Mouse (Mus musculus): ENCODE results near the gene Maco1. TPM values are rescaled to one million over a fixed set of nuclear protein-coding genes. Genes with fewer than 3 reads are reported as not detected.
"Not testable (repeated sequence)": the region's sequence is repeated elsewhere in the genome, so short reads cannot be mapped to it uniquely, and the experiment has no call there.

Maco1 gene
- total RNA-seq, 2 experiments from 2014 or later: 24.9 to 25.9 TPM

DNA sequence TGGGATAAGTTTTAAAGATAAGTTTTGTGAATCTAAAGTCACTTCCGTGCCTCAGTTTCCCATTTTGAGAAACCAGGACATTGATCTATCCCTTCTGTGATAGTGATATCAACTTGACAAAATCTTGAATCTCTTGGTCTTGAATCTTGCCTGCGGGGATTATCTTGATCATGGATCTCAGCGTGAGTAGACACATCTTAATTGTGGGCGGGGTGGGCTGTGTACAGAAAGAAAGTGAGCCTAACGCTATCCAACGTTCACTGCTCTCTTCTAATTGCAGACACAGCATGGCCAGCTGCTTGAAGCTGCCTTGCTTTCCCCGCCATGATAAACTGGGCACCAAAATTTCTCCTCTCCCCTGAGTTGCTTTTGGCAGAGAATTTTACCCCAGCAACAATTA is 9.9 kb upstream of the Maco1 start:
- DNase-seq: no peak
- intact Hi-C loops (cut with DNase I): no loop called here

DNA sequence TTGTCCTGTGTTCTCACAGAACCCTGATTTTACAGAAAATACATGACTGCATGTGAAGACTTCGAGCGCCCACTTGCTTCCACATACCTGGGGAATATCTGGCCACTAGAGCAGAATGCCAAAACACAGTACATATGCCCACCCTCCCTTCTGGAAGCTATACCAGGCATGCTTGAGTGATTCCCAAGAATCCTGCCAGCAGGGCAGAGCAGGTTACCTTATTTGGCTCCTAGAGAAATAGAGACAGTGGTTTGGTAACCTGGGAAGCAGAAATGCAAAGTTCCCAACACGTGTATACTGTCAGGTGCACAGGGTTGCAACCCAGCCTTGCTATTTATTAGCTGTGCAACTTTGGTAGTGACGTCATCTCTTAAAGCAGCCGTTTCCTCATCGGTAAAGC is 8.7 kb upstream of the Maco1 start:
- intact Hi-C loops (cut with DNase I): no loop called here
- no peak for DNase-seq

DNA sequence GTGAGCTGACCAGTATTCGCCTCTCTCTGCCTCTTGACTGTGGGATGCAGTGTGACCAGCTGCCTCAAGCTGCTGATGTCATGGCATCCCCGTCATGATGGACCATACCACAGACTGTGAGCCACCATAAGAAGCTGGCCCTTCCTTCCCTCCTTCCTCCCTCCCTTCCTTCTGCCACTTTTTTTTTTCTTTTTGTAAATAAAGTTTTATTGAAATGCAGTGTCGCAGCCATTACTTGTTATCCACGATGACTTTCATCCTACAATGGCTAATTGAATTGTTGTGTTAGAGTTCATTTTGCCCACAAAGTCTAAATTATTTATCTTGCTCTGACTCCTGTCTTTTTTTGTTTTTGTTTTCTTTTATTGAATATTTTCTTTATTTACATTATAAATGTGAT is 5.3 kb upstream of the Maco1 start:
- intact Hi-C loops (cut with DNase I): no loop called here
- no peak for DNase-seq

DNA sequence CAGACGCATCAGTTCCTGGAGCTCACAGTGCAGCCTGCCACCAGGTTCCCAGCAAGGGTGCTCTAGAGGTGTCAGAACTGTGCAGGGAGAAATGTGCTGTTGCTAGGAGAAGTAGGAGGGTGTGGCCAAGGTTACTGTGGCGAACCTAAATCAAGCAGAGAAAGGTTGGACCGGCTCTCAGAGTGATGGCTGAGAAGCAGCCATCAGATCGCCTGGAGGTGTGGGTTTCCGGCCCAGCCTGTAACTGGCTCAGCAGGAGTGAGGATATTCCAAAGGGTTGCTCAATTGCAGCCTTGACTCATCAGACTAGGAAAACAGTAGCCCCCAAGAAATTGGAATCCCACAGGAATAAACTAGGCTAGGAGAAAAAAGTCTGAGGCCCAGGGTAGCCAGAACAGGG is 3.4 kb upstream of the Maco1 start:
- no peak for DNase-seq
- intact Hi-C loops (cut with DNase I): no loop called here

DNA sequence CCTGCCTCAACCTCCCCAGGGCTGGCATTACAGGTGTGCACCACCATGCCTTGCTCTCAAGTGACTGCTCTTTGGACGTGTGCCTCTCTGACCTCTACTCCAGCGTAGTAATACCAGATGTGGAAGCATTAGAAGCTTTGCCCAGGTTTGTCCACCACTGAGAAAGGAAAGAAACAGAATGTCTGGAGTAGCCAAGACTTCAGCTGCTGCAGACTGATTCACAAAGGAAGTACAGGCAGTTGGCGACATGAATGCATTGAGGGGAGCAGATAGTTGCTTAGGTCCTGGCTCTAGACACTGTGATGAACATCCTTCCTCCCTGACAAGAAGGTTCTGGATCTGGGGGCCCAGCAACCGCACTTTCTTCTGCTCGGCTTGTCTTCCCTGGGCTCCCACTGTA is 2.9 kb upstream of the Maco1 start:
- no peak for DNase-seq
- intact Hi-C loops (cut with DNase I): no loop called here

DNA sequence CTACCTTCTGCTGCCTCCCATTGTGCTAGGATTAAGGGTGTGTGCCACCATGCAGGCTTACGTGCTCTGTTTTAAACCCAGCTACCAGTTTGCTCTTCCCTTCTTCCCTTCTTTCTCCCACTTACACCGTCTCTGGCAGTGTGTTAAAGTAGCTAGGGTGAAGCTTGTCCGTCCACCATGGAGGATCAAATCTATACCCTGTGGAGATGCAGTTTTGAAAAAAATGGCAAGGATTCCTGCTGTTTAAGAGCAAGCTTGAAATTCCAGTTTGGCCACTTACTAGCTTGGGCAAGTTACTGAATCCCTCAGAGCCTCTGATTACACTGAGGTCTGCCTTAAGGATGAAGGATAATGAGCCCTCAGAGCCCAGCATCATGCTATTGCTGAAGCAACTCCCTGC is 2.2 kb upstream of the Maco1 start:
- no peak for DNase-seq
- intact Hi-C loops (cut with DNase I): no loop called here

DNA sequence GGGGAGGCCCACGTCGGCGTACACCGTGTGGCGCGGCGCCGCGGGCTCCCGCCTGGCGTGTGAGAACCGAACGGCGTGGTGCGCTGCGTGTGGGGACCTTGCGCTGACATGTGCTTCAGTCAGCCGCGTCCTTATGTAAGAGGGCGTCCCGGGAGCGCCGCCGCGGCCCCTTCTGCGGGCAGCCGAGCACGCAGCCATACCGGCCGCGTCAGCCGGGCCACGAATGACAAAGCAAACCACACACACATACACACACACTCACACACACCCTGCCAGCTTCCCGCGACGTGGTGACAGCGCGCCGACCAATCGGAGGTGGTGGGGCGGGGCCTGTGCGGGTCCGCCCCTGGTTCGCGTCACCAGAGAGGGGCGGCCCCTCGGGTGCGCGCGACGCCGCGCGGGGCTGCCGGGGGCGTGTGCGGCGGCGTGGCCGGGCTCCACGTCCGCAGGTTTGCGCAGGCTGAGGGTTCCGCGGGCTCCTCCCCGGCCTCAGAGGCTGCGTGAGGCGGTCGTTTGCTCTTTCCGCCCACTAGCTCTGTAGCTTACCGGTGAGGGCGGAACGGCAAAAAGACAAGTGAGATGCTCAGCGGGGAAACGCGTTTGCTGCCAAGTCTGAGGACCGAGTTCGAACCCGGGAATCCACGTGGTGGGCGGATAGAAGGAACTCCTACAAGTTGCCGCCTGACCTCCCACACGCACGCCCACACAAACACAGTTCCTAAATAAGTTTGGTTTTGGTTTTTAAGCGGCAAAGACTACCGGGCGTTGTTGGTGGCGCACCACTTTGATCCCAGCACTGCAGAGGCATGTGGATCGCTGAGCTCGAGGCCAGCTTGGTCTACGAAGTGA is 716 bp upstream of the Maco1 start:
- peak; percentile 94 to 95 for DNase-seq
- intact Hi-C loops (cut with DNase I): no loop called here

DNA sequence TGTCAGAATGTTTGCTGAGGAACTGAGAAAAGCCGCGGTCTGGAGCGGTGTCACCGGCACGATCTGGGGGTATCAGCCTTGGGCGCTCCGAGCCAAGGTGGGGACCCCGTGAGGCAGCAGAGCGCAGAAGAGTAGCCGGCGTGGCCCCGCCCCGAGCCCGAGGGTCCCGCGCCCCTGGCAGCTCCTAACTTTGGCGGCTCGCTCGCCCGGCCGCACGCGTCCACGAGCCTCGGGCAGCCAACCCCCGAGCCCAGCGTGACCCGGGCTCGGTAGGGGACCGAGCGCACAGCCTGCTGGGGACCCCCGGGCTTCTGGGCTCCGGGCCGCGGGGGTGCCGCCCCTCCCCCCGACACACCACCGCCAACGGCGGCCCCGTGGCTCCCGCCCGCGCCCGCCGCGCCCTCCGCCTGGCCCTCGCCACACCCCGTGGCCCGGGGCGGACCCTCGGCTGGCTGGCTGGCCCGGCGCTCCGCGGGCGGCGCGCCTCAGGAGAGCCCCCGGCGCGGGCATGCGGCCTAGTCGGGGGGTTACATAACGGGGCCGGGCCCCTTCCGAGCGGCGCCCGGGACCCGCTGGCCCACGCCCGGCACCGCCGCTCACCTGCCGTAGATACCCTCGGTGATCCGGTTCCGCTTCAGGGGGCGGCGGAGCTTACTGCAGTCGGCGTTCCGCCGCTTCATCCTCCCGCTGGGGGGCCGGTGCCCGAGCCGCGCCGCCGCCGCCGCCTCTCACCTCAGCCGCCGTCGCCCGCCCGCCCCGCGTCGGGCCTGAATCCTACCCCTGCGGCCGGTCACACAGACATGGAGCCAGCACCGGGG is 498 bp downstream of the Maco1 start:
- no peak for DNase-seq
- intact Hi-C loops (cut with DNase I): no loop called here

DNA sequence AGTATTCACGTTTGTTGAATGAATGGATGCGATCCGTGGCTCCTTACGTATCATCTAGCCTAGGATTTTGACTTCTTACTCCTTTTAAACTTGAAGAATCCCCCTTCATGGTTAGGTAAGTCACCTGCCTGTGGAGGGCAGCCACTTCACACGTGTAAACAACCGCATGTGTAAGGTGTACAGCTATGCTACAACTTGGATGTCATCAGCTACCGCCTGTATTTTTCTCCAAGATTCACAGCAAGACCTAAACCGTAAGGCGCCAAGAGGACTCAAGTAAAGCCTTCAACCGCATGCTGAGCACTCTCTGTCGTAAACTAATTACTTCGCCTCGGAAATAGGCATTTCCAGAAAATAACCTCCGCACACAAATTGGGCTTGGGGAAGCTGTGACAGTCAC is 1.3 kb downstream of the Maco1 start:
- intact Hi-C loops (cut with DNase I): no loop called here
- no peak for DNase-seq

DNA sequence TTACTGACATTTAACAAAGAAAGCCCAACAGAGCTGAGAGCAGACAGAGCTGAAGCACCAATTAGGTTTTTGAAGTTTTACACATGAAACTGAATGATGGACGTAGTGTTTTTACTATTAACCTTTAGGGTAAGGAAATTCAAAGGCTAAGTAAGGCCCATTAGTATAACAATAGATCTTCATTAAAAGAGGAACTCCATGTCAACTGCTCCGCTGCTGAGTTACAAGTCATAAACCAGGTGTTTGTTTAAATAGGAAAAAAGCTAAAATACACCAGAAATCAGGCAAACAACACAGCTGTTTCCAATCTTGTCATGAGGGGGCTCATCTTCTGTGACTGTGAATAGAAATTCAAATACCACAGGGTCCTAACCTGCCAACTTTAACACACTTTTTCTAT is 1.9 kb downstream of the Maco1 start:
- intact Hi-C loops (cut with DNase I): no loop called here
- no peak for DNase-seq

DNA sequence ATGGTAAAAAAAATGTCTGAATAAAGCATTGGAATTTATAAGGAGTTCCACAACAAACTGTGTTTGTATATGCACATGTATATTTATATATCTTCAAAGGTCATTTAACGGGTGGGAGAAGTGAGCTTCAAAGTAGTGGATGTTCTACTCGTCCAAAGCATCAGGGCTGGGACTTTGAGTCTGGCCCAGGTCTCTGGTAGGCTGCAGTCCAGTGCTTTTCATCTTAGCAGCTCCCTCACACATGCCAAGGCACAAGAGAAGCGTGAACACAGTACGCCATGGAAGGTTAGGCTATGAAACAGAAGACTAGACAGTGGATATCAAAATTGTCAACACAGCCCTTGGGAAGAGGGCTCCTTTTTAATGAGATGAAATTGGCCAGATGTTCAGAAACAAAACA is 2.6 kb downstream of the Maco1 start:
- intact Hi-C loops (cut with DNase I): no loop called here
- no peak for DNase-seq

DNA sequence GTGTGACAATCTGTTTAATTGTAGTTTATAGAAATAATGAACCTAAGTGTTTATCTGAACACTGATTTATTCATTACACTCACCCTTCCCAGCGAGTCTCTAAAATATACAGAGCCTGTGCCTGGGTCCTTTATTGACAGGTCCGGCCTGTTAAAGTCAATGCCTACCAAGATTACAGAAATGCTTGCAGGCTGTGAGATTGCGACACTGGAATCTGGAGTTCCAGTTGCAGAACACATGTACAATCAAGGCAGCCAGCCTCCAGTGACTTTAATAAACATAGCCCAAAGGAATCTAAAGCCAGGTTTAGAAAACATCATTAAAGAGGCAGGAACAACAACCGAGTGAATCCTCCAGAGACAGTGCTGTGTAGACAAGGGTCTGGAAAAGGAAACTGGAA is 5.6 kb downstream of the Maco1 start:
- intact Hi-C loops (cut with DNase I): no loop called here
- no peak for DNase-seq

DNA sequence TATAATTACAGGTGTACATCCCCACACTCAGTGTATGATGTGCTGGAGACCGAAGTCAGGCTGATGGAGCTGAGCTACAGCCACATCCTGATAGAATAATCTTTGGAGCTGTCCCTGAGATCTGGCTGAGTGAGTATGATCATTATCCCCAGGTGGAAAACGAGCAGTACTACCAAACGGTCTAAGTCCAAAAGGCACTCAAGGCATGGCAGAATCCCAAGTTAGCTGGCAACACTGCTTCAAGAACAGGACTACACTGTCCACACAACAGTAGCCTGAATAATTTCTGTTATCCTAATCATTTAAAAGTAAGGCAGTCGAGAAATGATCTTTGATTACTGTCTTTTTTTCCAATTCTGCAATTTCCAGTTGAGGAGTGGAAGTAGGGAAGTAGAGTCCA is 9.6 kb downstream of the Maco1 start:
- intact Hi-C loops (cut with DNase I): no loop called here
- no peak for DNase-seq

DNA sequence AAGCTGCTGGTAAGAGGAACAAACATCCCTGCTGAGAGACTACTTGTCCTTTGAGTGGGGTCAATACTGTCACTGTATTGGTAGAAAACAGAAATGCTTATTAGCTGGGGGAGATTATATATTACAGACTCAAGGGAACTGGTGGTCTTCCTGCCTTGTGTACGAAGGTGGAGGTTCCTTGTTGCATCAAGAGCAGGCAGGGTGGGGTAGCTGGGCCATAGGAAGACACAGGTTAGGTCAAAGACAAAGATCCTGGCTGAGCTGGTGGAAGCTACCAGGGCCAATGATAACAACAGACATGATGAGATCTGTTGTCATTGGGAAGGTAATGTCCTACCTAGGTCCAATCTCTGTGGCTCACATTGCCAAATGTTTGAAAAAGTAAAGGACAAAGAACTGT is 12.9 kb downstream of the Maco1 start:
- intact Hi-C loops (cut with DNase I): no loop called here
- DNase-seq: no peak

DNA sequence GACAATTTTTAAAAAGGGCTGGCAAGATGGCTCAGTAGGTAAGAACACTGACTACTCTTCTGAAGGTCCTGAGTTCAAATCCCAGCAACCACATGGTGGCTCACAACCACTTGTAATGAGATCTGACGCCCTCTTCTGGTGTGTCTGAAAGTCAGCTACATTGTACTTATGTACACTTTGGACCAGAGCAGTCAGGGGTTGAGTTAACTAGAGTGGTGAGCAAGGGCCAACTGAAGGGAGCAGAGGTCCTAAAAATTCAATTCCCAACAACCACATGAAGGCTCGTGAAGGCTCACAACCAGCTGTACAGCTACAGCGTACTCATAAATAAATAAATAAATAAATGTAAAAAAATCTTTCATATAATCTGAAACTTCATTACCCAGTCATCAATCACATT is 14.4 kb downstream of the Maco1 start:
- DNase-seq; intact Hi-C loops (cut with DNase I): not testable (repeated sequence)

DNA sequence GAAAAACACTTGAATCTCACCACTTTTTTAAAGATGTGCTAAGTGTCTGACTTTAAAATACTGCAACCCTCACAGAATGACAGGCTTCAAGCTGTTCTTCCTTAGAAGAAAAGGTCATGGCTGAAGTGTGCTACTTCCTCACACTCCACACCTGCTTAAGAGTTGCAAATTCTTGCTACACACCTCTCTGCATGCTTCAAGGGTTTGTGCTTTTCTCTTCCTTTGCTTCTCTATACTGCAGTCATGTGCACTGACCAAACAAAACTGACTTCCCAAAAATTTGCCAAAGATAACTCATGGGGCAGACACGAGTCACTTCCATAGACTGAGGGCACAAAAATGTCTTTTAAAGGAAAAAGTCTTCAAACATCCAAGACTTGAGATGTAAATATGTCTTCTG is 14.9 kb downstream of the Maco1 start:
- DNase-seq: no peak
- intact Hi-C loops (cut with DNase I): no loop called here

DNA sequence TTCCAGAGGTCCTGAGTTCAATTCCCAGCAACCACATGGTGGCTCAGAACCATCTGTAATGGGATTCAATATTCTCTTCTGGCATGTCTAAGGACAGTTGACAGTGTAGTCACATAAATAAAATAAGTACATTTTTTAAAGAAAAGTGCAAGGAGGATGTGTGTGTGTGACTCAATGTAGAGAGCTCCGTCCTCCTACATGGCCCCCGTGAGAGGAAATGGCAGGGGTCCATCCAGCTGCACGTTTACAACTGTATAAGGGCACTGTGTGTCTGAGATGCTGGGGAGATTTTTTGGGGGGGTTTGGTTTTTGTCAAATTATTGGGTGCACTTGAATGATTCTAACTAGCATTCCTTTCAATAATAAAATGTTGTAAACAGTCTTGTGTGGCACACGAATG is 17.7 kb downstream of the Maco1 start:
- no peak for DNase-seq
- intact Hi-C loops (cut with DNase I): no loop called here

DNA sequence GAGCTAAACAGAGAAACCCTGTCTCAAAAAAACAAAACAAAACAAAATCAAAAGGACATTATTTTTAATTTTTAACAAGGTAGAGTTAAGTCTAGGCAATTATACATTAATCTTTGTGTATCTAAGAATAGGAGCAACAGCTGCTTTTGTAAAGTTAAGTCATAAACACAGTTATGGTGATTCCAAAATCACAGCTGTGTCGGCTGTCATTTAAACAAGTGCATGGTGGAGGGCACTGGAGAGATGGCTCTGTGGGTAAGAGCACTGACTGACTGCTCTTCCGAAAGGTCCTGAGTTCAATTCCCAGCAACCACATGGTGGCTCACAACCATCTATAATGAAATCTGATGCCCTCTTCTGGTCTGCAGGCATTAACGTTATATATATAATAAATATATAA is 21.2 kb downstream of the Maco1 start:
- intact Hi-C loops (cut with DNase I): no loop called here

DNA sequence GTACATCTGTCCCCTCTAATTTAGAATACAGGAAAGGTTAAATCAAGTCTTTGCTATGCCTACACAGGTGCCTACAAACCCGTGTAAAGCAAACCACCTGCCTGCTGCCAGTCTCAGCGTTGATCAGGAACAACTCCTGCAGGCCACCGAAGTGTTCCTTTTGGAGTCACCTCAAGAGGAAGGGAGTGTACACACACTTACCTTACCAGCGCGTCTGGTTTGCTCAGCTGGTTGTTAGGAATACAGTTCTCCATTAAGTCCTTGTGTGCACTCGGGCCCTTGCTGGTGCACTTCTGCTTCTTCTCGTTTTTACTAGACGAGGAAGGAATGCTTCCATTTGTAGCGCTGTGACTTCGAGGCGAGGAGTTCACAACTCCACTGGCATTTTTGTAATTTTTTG is 25.3 kb downstream of the Maco1 start:
- intact Hi-C loops (cut with DNase I): no loop called here

More for the DNA sequence above, 21.2 kb downstream of the Maco1 start:
- no peak for DNase-seq

DNA sequence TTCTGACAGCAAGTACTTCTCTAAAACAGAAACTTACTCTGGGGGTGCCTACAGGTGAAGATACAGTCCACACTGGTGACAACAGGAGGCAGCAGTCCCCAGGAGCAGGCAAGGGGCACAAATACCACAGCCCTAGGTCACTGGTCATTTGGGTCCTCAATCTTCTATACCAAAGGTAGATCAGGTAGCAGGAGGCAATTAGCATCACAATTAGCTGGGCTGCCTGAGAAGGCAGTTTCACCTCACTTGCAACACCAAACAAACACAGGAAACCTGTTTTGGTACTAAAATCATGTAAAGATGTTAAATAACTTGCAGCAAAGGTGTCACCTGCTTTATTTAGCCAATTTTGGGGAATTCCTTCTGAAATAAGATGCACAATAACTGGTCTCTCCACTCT is 26.8 kb downstream of the Maco1 start:
- DNase-seq: no peak

More for the DNA sequence above, 25.3 kb downstream of the Maco1 start:
- DNase-seq: no peak

DNA sequence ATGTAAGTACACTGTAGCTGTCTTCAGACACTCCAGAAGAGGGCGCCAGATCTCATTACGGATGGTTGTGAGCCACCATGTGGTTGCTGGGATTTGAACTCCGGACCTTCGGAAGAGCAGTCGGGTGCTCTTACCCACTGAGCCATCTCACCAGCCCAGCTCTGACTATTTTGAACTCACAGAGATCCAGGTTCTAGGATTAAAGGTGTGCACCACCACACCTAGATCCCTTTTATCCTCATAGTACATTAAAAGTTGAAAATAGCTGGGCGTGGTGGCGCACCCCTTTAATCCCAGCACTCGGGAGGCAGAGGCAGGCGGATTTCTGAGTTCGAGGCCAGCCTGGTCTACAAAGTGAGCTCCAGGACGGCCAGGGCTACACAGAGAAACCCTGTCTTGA is 27.3 kb downstream of the Maco1 start:
- DNase-seq; intact Hi-C loops (cut with DNase I): not testable (repeated sequence)

More for the DNA sequence above, 26.8 kb downstream of the Maco1 start:
- intact Hi-C loops (cut with DNase I): no loop called here

DNA sequence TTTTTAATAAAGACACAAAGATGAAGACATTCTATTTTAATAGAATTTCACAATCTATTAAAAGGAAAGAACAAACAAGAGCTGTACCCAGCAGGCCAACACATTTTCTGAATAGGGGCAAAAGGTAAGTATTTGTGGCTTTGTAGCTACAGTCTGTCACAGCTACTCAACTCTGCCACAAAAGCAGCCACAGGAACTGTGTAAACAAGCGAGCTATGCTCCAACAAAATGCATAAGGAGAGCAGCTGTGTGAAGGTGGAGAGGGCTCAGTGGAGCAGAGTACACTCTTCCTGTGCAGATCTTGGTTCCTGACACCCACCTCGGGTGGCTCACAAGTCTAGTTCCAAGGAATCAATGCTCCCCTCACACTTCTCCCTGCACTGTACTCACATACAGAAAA is 29.6 kb downstream of the Maco1 start:
- intact Hi-C loops (cut with DNase I): no loop called here

More for the DNA sequence above, 29.6 kb downstream of the Maco1 start:
- DNase-seq: no peak

Measured in heart, postnatal 10 days (tissue).